Mouse (Mus musculus) thymus, adult 2 months (tissue): ENCODE results near the gene Stpg4. TPM values are rescaled to one million over a fixed set of nuclear protein-coding genes. Genes with fewer than 3 reads are reported as not detected.

Source experiments
- DNase-seq: peaks from one replicate; pipeline ENCODE4 v3.0.0; 2021
- H3K27ac ChIP-seq: fragments of 200-500 bp; 2 replicates; pipeline ENCODE4 v1.5.1; 2012; ENCODE audit warnings: low read length, control low read depth; ENCODE audit not compliant: control insufficient read depth, insufficient read depth
- H3K27me3 ChIP-seq: fragments of 200-500 bp; 2 replicates; pipeline ENCODE4 v1.6.1; 2012; ENCODE audit warnings: mild to moderate bottlenecking, low read length, moderate library complexity, mixed read lengths; ENCODE audit not compliant: control insufficient read depth, insufficient read depth
- H3K36me3 ChIP-seq: fragments of 200-500 bp; 2 replicates; pipeline ENCODE4 v1.6.1; 2012; ENCODE audit warnings: mild to moderate bottlenecking, low read length, moderate library complexity; ENCODE audit not compliant: control insufficient read depth, insufficient read depth
- H3K4me1 ChIP-seq: fragments of 200-500 bp; replicated peaks from 2 replicates; pipeline ENCODE4 v1.6.1; 2012; ENCODE audit warnings: low read length; ENCODE audit not compliant: control insufficient read depth, insufficient read depth
- H3K4me3 ChIP-seq: fragments of 200-500 bp; 2 replicates; pipeline ENCODE4 v1.5.1; 2012; ENCODE audit warnings: mild to moderate bottlenecking, low read length, control low read depth, moderate library complexity; ENCODE audit not compliant: control insufficient read depth, insufficient read depth
- CTCF ChIP-seq: fragments of 200-500 bp; IDR thresholded peaks from 2 replicates; pipeline ENCODE4 v1.5.1; 2012; ENCODE audit warnings: mild to moderate bottlenecking, control low read depth, low read length, moderate library complexity, borderline replicate concordance; ENCODE audit not compliant: control insufficient read depth, poor library complexity, insufficient read depth; ENCODE audit errors: extremely low read depth
- POLR2A ChIP-seq: fragments of 200-500 bp; IDR thresholded peaks from 2 replicates; pipeline ENCODE4 v1.6.1; 2012; ENCODE audit warnings: mild to moderate bottlenecking, low read length, control low read depth, moderate library complexity; ENCODE audit not compliant: control insufficient read depth, poor library complexity, insufficient read depth; ENCODE audit errors: extremely low read depth
- WGBS: fragments of 180-500 bp; shearing (Covaris S2); methylation state at CpG from one replicate; pipeline ENCODE4 v1.1.7; 2018; 5-methylcytosine and 5-hydroxymethylcytosine counted together
- polyA plus RNA-seq: library from polyadenylated mRNA; depleted of rRNA; stranded (reverse); fragments of >200 nt; gene quantifications from 2 replicates; pipeline ENCODE4 v1.2.3, GENCODE M21; 2012

The Stpg4 gene
- polyA plus RNA-seq, 1 experiment = 0.24 TPM

DNA sequence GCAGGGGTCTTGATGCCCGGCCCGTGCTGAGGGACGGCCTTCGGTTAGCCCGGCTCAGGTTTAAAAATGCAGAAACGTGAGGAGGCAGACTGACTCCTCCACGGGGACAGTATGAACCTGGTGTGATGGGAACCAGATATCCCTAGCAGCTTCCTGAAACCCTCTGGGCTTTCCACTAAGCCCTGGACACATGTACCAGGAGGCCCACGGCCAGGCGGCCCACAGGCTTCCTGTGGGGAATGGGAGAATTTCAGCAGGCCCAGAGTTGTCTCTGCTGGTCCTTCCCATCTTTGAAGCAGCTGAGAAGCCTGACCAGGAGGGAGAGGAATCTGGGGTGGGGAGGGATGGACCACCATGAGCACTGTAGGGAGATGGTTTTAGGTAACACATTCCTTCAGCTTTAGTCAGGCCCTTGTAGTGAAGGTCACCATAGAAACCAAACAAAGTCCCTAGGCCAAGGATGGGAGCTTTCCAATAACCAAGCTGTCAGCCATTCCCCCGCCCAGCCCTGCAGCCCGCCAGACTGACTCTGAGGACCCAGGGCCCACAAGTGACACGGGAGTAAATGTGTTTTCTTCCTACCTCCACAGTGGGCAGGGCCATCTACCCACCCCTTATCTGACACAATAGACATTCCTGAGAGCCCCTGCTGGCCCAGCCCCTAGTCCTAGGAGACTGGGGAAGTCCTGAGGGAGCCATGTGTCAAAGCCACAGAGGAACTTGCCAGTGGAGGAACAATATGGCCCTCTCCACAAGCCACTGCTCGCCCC is 76.9 kb downstream of the Stpg4 start:
- no peak for DNase-seq

DNA sequence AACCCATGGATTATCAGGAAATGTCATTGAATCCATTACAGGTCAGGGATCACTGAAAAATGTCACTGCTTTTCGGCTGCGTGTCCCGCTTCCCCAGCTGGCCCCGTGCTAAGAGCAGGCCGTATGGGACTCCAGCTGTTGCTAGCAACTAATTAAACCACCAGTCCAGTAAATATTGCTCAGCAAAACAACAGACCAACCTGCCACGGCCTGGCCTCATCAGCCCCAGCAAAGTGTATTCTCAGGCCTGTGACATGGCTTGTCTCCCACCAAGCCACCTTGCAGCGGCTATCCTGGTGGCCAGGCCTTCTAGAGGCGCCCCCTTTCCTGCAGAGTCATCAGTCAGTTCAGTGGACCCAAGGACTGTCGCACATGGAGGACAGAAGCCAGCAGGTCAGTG is 78.0 kb downstream of the Stpg4 start:
- WGBS = 96% methylated on average over 9 of the region's 9 CpGs
- no peaks in the 10 kb centered on the region for H3K27me3 ChIP-seq
- H3K27ac ChIP-seq = no peak overlapping the region
- peaks cover 15% of the 10 kb centered on the region for H3K4me1 ChIP-seq
- peaks cover 15% of the 10 kb centered on the region for H3K36me3 ChIP-seq
- no peak overlapping the region for H3K4me3 ChIP-seq
- TF ChIP-seq CTCF = no peak
- TF ChIP-seq POLR2A = no peak
- DNase-seq = no peak

More for the DNA sequence above, 76.9 kb downstream of the Stpg4 start:
- Histone ChIP-seq H3K4me1 (peaks cover 5% of the 10 kb centered on the region), H3K27me3 (no peaks in the 10 kb centered on the region), H3K4me3 (no peak overlapping the region), H3K36me3 (peaks cover 15% of the 10 kb centered on the region), H3K27ac (no peak overlapping the region)
- WGBS = 94% methylated on average over 13 of the region's 13 CpGs
- TF ChIP-seq CTCF = no peak
- TF ChIP-seq POLR2A = no peak

DNA sequence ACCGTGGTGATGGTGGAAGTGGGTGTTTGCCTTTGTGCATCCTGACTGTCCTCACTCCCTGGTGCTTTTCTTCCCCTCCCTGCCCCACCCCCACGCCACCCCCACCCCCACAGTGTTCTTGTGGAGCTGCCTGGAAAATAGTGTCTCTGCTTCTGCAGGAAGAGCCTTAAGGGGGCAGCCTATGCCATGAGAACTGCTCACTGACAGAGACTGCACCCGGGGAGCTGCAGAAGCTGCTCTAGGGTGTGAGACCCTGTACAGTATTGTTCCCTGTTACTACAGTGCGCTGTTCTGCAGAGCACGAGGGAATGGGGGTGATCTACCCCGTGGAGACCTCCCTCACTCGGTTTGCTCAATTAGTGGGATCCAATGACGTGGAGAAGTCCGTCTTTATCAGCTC is 78.5 kb downstream of the Stpg4 start:
- 84% methylated on average over 9 of the region's 9 CpGs for WGBS
- Histone ChIP-seq H3K4me1 (peaks cover 20% of the 10 kb centered on the region), H3K27ac (no peak overlapping the region), H3K4me3 (no peak overlapping the region), H3K36me3 (peaks cover 10% of the 10 kb centered on the region), H3K27me3 (no peaks in the 10 kb centered on the region)
- DNase-seq = no peak
- no peak for TF ChIP-seq POLR2A
- TF ChIP-seq CTCF = no peak

DNA sequence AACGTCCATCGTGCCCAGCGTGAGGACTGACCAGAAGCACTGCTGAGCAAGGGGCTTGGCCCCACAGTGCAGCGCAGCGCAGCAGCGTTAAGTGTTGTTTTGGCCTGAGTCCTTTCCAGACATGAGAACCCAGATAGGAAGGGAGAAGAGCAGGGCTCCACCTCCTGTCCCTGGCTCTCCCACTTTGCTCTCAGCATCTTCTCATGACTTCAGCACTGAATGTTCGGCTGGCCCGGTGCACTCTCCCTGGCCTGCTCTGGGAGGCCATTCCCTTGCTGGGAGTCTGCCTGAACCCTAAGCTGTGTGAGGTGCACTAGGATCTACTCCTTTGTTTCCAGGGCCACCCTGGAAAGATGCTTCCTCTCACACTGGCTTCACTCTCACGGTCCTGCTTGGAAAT is 79.2 kb downstream of the Stpg4 start:
- no peaks in the 10 kb centered on the region for H3K27me3 ChIP-seq
- H3K4me3 ChIP-seq = no peak overlapping the region
- H3K27ac ChIP-seq = no peak overlapping the region
- WGBS = 94% methylated on average over 9 of the region's 9 CpGs
- TF ChIP-seq CTCF (no peak), POLR2A (no peak)
- peaks cover 27% of the 10 kb centered on the region for H3K4me1 ChIP-seq
- H3K36me3 ChIP-seq = peaks cover 3% of the 10 kb centered on the region; the same call in 1 of the 2 replicates
- DNase-seq = no peak

DNA sequence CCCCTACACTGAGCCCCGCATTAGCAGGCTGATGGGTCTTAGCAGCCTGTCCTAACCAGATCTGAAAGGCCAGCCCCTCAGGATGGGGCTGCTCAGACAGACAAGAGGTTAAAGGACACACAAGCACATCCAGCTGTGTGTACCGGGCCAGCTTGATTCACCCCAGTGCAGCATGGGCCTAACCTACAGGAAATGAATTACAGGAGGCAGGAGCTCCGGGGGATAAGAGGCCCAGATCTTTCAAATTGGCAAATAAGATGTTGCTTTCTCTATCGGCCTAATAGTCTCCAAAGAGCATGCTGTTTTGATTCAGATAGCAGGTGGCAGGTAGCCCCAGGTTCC is 82.3 kb downstream of the Stpg4 start:
- DNase-seq = peak; percentile 26
- Histone ChIP-seq H3K27ac (peak overlapping the region; percentile 64; the same call in 1 of the 2 replicates), H3K27me3 (no peaks in the 10 kb centered on the region), H3K4me1 (peaks cover 32% of the 10 kb centered on the region), H3K4me3 (no peak overlapping the region), H3K36me3 (no peaks in the 10 kb centered on the region)
- TF ChIP-seq CTCF = no peak
- TF ChIP-seq POLR2A = no peak
- WGBS = 17% methylated on average over 4 of the region's 4 CpGs

DNA sequence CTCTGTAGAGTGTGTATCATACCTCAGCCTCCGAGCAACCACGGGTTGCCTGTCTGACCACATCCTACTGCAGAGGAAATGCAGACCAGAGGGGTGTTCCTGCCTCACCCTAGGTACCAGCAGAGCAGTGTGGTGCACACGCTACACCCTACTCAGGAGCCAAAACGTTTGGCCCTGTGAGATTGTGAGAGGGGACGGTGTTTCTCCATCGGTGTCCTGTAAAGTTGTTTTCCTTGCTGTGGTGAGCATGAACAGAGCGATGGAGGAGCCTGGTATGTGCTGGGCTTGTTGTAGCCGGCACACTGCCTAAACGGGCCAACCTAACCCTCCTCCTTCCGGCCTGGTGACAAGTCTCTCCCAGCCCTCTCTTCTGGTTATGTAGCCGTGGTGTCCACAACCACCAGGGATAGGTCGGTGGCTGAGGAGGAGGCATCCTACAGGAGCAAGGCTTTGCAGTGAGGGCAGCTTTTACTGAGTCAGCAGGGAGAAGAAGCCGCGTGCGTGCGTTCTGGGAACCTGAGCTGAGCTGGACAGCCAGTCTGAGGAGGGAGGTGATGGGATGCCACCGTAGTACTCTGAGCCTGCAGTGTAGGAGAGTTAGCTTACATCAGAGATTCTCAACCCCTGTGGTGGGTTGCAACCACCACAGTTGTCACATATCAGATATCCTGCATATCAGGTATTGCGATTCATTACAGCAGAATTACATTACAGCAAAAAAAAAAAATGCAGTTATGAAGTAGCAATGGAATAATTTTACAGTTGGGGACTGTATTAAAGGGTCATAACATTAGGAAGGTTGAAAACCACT is 82.9 kb downstream of the Stpg4 start:
- DNase-seq = peak; percentile 72
- peak overlapping the region; percentile 31 for H3K4me3 ChIP-seq
- H3K36me3 ChIP-seq = no peaks in the 10 kb centered on the region
- TF ChIP-seq CTCF (no peak), POLR2A (no peak)
- peak overlapping the region; percentile 70 for H3K27ac ChIP-seq
- 8% methylated on average over 18 of the region's 18 CpGs for WGBS
- H3K27me3 ChIP-seq = no peaks in the 10 kb centered on the region
- peaks cover 38% of the 10 kb centered on the region for H3K4me1 ChIP-seq
